Mouse (Mus musculus) midbrain, postnatal 0 days (tissue): ENCODE data around the gene Tbce. TPM values are rescaled to one million over a fixed set of nuclear protein-coding genes. Genes with fewer than 3 reads are reported as not detected.
"Not testable (repeated sequence)": the region's sequence is repeated elsewhere in the genome, so short reads cannot be mapped to it uniquely, and the experiment has no call there.

Experiments
- ATAC-seq: fragments of 200-750 bp; cut with Nextera tagmentation; 2 replicates; pipeline ENCODE4 v1.8.0; 2017; ENCODE audit warnings: moderate number of reproducible peaks, mild to moderate bottlenecking, moderate TSS enrichment, moderate library complexity; ENCODE audit not compliant: low FRiP score
- DNase-seq: peaks from one replicate; pipeline ENCODE4 v3.0.0-alpha.2; 2015; ENCODE audit warnings: low spot score
- H3K27ac ChIP-seq: fragments of 300-500 bp; sonication (generic); 2 replicates; pipeline ENCODE4 v1.5.1; 2014; ENCODE audit warnings: low read depth, mild to moderate bottlenecking, low read length, mixed read lengths
- H3K27me3 ChIP-seq: fragments of 300-500 bp; sonication (generic); 2 replicates; pipeline ENCODE4 v1.6.1; 2014; ENCODE audit warnings: low read length, control low read depth, mixed read lengths; ENCODE audit not compliant: insufficient read depth
- H3K36me3 ChIP-seq: fragments of 300-500 bp; sonication (generic); 2 replicates; pipeline ENCODE4 v1.6.1; 2014; ENCODE audit warnings: low read length, control low read depth, mixed read lengths; ENCODE audit not compliant: insufficient read depth
- H3K4me1 ChIP-seq: fragments of 300-500 bp; sonication (generic); 2 replicates; pipeline ENCODE4 v1.6.1; 2014; ENCODE audit warnings: mild to moderate bottlenecking, control low read depth, antibody characterized with exemption, low read length, mixed read lengths; ENCODE audit not compliant: insufficient read depth
- H3K4me2 ChIP-seq: fragments of 300-500 bp; sonication (generic); 2 replicates; pipeline ENCODE4 v1.6.1; 2014; ENCODE audit warnings: low read depth, mild to moderate bottlenecking, low read length, mixed read lengths; ENCODE audit not compliant: poor library complexity, severe bottlenecking
- H3K4me3 ChIP-seq: fragments of 300-500 bp; sonication (generic); 2 replicates; pipeline ENCODE4 v1.5.1; 2014; ENCODE audit warnings: low read depth, mild to moderate bottlenecking, low read length, moderate library complexity
- H3K9ac ChIP-seq: fragments of 300-500 bp; sonication (generic); replicated peaks from 2 replicates; pipeline ENCODE4 v1.6.1; 2014; ENCODE audit warnings: mild to moderate bottlenecking, low read length, moderate library complexity, mixed read lengths; ENCODE audit not compliant: poor library complexity, severe bottlenecking
- H3K9me3 ChIP-seq: fragments of 300-500 bp; sonication (generic); 2 replicates; pipeline ENCODE4 v1.6.1; 2016; ENCODE audit warnings: low read length, control low read depth
- CTCF ChIP-seq: IDR thresholded peaks from 2 replicates; pipeline ENCODE4 v1.5.1; 2016; ENCODE audit warnings: antibody characterized with exemption, mild to moderate bottlenecking
- WGBS: fragments of 180-500 bp; shearing (Covaris S2); extraction: QIAGEN DNeasy Blood & Tissue Kit; methylation state at CpG from one replicate; pipeline ENCODE4 v1.1.7; 2014; 5-methylcytosine and 5-hydroxymethylcytosine counted together
- polyA plus RNA-seq: library from polyadenylated mRNA; unstranded; fragments of >200 nt; fragmentation: Nextera tagmentation; extraction: Ambion mirVana; gene quantifications from 2 replicates; pipeline ENCODE4 v1.2.1, GENCODE M21; 2015
- total RNA-seq: library from RNA; depleted of rRNA; stranded (reverse); fragments of >200 nt; gene quantifications from 2 replicates; pipeline ENCODE4 v1.2.3, GENCODE M21; 2014

Tbce gene
- total and polyA plus RNA-seq, 2 experiments from 2014 or later = 61.3 to 93.0 TPM

DNA sequence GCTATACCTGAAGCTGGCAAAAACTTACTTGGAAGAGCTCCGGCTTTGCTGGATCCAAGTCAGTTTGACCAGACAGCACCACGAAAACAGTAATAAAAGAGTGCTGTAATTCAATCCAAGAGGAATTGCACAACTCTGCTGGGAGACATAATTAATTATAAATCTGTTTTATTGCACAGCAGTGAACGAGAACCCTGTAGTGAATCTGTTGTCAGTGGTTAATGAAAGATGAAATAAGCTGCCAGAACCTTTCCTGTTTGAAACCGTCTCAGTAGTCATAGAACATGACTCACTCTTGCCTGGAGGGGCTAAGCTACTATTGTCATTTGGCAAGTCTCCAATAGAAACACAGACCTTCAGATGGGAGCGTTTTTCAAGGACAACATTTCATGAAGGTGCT is 748 bp upstream of the Tbce start:
- no peaks in the 10 kb centered on the region for H3K27me3 ChIP-seq
- peak overlapping the region; percentile 58 for H3K4me2 ChIP-seq
- WGBS = 56% methylated on average over 5 of the region's 5 CpGs
- H3K9me3 ChIP-seq = no peaks in the 10 kb centered on the region
- peaks cover 3% of the 10 kb centered on the region; the same call in 1 of the 2 replicates for H3K4me1 ChIP-seq
- DNase-seq = peak; percentile 43
- no peak for ATAC-seq
- H3K36me3 ChIP-seq = no peaks in the 10 kb centered on the region
- peak overlapping the region; percentile 41 for H3K4me3 ChIP-seq
- peak overlapping the region; percentile 71; the same call in 1 of the 2 replicates for H3K9ac ChIP-seq
- no peak for TF ChIP-seq CTCF
- no peak overlapping the region for H3K27ac ChIP-seq

DNA sequence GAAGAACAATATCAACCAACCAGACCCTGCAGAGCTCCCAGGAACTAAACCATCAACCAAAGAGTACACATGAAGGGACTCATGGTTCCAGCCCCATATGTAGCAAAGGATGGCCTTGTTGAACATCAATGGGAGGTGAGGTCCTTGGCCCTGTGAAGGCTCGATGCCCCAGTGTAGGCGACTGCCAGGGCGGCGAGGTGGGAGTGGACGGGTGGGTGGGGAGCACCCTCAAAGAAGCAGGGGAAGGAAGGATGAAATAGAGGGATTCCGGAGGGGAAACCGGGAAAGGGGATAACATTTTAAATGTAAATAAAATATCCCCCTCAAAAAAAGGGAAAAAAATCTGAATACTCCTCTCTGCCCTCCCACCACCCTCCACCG is 537 bp downstream of the Tbce start:
- WGBS = 0% methylated on average over 8 of the region's 8 CpGs
- H3K9ac ChIP-seq = peak overlapping the region; percentile 71

DNA sequence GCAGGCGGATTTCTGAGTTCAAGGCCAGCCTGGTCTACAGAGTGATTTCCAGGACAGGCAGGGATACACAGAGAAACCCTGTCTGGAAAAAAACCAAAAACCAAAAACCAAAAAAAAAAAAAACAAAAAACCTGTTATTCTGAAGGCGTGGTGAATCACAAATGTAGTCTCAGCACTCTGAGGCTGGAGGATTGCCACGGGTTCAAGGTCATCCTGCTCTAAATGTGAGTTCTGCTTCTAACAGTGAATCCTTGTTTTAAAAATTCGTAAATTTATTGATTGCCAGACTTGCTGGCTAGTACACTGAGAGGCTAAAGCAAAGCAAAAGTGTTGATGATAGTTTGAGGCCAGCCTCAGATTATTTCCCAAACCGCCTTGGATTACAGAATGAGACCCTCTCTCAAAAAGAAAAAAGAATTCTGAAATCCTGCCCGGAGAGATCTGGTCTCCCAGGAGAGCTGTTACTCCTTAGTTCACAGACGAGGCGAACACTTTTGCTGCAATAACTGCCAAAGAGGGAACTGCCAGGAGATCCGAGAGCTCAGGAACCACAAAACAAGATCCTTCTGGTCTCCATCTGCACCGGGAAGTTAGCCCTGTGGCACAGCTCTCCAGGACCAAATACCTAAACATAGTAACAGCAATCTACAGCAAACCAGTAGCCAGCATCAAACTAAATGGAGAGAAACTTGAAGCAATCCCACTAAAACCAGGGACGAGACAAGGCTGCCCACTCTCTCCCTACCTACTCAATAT is 3.4 kb downstream of the Tbce start:
- Histone ChIP-seq H3K4me1 (peaks cover 3% of the 10 kb centered on the region; the same call in 1 of the 2 replicates), H3K4me2 (no peak overlapping the region), H3K9me3 (no peaks in the 10 kb centered on the region), H3K9ac (no peak overlapping the region), H3K27ac (no peak overlapping the region), H3K36me3 (no peaks in the 10 kb centered on the region), H3K27me3 (no peaks in the 10 kb centered on the region), H3K4me3 (no peak overlapping the region)
- DNase-seq (no peak), ATAC-seq (no peak)
- no peak for TF ChIP-seq CTCF
- 91% methylated on average over 11 of the region's 11 CpGs for WGBS

More for the DNA sequence above, 537 bp downstream of the Tbce start:
- Histone ChIP-seq H3K4me2 (peak overlapping the region; percentile 49), H3K4me3 (peak overlapping the region; percentile 41), H3K36me3 (no peaks in the 10 kb centered on the region), H3K27ac (peak overlapping the region; percentile 83), H3K4me1 (peaks cover 3% of the 10 kb centered on the region; the same call in 1 of the 2 replicates), H3K27me3 (no peaks in the 10 kb centered on the region), H3K9me3 (no peaks in the 10 kb centered on the region)
- TF ChIP-seq CTCF = no peak
- DNase-seq (no peak), ATAC-seq (peak; percentile 75)

DNA sequence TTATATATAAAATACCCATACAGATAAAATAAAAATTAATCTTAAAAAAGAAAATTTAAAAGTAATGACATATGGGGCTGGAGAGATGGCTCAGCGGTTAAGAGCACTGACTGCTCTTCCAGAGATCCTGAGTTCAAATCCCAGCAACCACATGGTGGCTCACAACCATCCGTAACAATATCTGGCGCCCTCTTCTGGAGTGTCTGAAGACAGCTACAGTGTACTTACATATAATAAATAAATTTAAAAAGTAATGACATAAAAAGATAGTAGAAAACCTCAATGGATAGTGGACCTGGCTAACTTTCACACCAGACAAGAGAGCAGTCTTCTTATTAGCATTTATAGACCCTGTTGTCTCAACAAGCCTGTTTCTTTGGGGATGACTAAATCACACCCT is 4.1 kb downstream of the Tbce start:
- not testable (repeated sequence) for H3K9me3 ChIP-seq, ATAC-seq, H3K4me2 ChIP-seq, H3K27me3 ChIP-seq, H3K4me3 ChIP-seq, H3K4me1 ChIP-seq, DNase-seq, H3K36me3 ChIP-seq, H3K27ac ChIP-seq, H3K9ac ChIP-seq
- 97% methylated on average over 3 of the region's 3 CpGs for WGBS

DNA sequence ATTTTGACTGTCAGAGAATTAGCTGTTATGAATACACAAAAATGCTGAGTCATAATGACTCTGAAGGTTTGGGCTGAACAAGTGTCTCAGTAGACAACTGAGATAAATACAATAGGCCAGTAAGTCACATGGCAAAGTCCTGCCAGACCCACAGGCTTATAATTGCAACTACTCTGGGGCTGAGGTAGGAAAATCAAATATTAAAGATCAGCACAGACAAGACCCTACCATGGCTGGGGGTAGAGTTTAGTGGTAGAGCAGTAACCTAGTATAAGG is 5.4 kb downstream of the Tbce start:
- H3K9me3 ChIP-seq = no peaks in the 10 kb centered on the region
- H3K4me2 ChIP-seq = no peak overlapping the region
- H3K27ac ChIP-seq = no peak overlapping the region
- no peak overlapping the region for H3K4me3 ChIP-seq
- H3K9ac ChIP-seq = no peak overlapping the region
- H3K4me1 ChIP-seq = no peaks in the 10 kb centered on the region
- DNase-seq = no peak
- ATAC-seq = no peak
- H3K36me3 ChIP-seq = no peaks in the 10 kb centered on the region
- no peak for TF ChIP-seq CTCF
- H3K27me3 ChIP-seq = no peaks in the 10 kb centered on the region

DNA sequence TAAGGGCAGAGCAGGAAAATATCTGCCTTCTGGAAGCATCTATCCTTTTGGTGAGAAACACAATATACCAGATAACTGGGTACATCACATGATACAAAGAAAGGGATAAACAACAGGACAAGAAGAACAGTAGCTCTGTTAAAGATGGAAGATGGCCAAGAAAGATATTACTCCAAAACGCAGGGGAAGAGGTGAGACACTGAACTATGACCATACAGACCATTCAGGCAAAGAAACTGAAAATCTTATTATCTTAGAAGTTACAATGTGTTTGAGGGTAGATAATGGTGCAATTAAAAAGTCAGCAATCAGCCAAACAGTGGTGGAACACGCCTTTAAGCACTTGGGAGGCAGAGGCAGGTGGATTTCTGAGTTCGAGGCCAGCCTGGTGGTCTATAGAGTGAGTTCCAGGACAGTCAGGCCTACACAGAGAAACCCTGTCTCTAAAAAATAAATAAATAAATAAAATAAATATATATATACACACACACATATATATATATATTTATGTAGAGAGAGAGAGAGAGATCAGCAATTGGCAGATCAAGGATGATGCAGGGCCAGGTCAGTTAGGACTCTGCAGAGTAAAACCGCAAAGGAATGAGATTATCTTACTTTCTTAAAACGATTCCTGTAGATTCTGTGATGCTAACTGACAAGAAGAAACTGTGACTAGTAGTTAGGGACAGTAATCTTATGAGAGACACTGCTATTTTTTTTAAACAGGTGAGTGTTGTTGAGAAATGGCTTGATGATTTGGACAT is 5.9 kb downstream of the Tbce start:
- no peak overlapping the region for H3K4me2 ChIP-seq
- no peaks in the 10 kb centered on the region for H3K9me3 ChIP-seq
- H3K9ac ChIP-seq = no peak overlapping the region
- ATAC-seq (no peak), DNase-seq (no peak)
- H3K4me1 ChIP-seq = no peaks in the 10 kb centered on the region
- 93% methylated on average over 5 of the region's 5 CpGs for WGBS
- H3K27ac ChIP-seq = no peak overlapping the region
- TF ChIP-seq CTCF = no peak
- no peaks in the 10 kb centered on the region for H3K36me3 ChIP-seq
- H3K27me3 ChIP-seq = no peaks in the 10 kb centered on the region
- H3K4me3 ChIP-seq = no peak overlapping the region
